Mouse (Mus musculus) right cerebral cortex, adult 18-20 months (tissue): Measurements from ENCODE around the gene Nrros.

ENCODE experiments used
- DNase-seq: peaks from one replicate; pipeline ENCODE4 v3.0.0; 2022; ENCODE audit warnings: mixed read lengths

Nrros gene

GRCm38 (mm10) chr16:32160742-32161323, 4.6 kb downstream of the Nrros start:
- no peak for DNase-seq

GRCm38 (mm10) chr16:32158966-32159365, 6.4 kb downstream of the Nrros start:
- DNase-seq = no peak

GRCm38 (mm10) chr16:32157369-32157768, 8.0 kb downstream of the Nrros start:
- no peak for DNase-seq

GRCm38 (mm10) chr16:32156719-32157118, 8.7 kb downstream of the Nrros start:
- DNase-seq = peak; percentile 31

GRCm38 (mm10) chr16:32154437-32154836, 11.0 kb downstream of the Nrros start:
- DNase-seq = peak; percentile 86

- no peak for DNase-seq
Observed at GRCm38 (mm10) chr16:32153976-32154375, 11.4 kb downstream of the Nrros start.

GRCm38 (mm10) chr16:32147589-32148207, 17.7 kb downstream of the Nrros start:
- DNase-seq = no peak

GRCm38 (mm10) chr16:32144592-32144991, 20.8 kb downstream of the Nrros start:
- no peak for DNase-seq

- no peak for DNase-seq
Observed at GRCm38 (mm10) chr16:32143766-32144165, 21.6 kb downstream of the Nrros start.

GRCm38 (mm10) chr16:32138954-32139353, 26.4 kb downstream of the Nrros start:
- DNase-seq = peak; percentile 33

- no peak for DNase-seq
Observed at GRCm38 (mm10) chr16:32135842-32136357, 29.5 kb downstream of the Nrros start.

- DNase-seq = no peak
Observed at GRCm38 (mm10) chr16:32133148-32133547, 32.2 kb downstream of the Nrros start.

GRCm38 (mm10) chr16:32130190-32130826, 35.1 kb downstream of the Nrros start:
- DNase-seq = no peak

GRCm38 (mm10) chr16:32129449-32130189, 35.8 kb downstream of the Nrros start:
- no peak for DNase-seq

- DNase-seq = no peak
Observed at GRCm38 (mm10) chr16:32127046-32127445, 38.3 kb downstream of the Nrros start.

- no peak for DNase-seq
Observed at GRCm38 (mm10) chr16:32125364-32125763, 40.0 kb downstream of the Nrros start.

- no peak for DNase-seq
Observed at GRCm38 (mm10) chr16:32124444-32125335, 40.7 kb downstream of the Nrros start.

- DNase-seq = no peak
Observed at GRCm38 (mm10) chr16:32124020-32124419, 41.4 kb downstream of the Nrros start.

GRCm38 (mm10) chr16:32120454-32120853, 44.9 kb downstream of the Nrros start:
- DNase-seq = no peak

- DNase-seq = no peak
Observed at GRCm38 (mm10) chr16:32116186-32116585, 49.2 kb downstream of the Nrros start.

GRCm38 (mm10) chr16:32115781-32116180, 49.6 kb downstream of the Nrros start:
- DNase-seq = no peak

GRCm38 (mm10) chr16:32114968-32115695, 50.3 kb downstream of the Nrros start:
- DNase-seq = peak; percentile 69
